Comparison of ENCODE assay signal across 25 mouse cellular contexts in genomic region chr11:84995241-84995640, GRCm38 (mm10). TPM values are rescaled to one million over a fixed set of nuclear protein-coding genes. Genes with fewer than 3 reads are reported as not detected.
DNase-seq lines count a peak whose midpoint lies in the region; ATAC-seq and TF ChIP-seq lines count a peak whose summit lies in the region.
"Had no signal": no experiment of that assay in that cellular context is flagged by ENCODE, and none has a peak within 500 bp of the region (broad histone marks: within the 10 kb centered on the region; RNA-seq: fewer than 3 reads in every experiment).

No protein-coding gene starts in this region.

- H3K4me1 ChIP-seq in midbrain, embryonic 16.5 days (ENCODE audit: control insufficient read depth, insufficient read depth, low read length): no peaks in the 10 kb centered on the region
- H3K4me1 ChIP-seq: forebrain, embryonic 10.5 days; forebrain, embryonic 13.5 days; heart, embryonic 12.5 days; heart, embryonic 15.5 days; hindbrain, embryonic 10.5 days; hindbrain, embryonic 13.5 days had no signal

- 91% methylated on average over 1 of the region's 1 CpGs for WGBS in midbrain, embryonic 16.5 days

- no peak for ATAC-seq in midbrain, embryonic 16.5 days
- ATAC-seq: forebrain, embryonic 13.5 days; forebrain, postnatal 0 days; hindbrain, embryonic 16.5 days had no signal

- no peak overlapping the region for H3K4me3 ChIP-seq in gastrocnemius, adult 2 months
- H3K4me3 ChIP-seq in layer of hippocampus, adult 2 months: no peak overlapping the region
- no peak overlapping the region for H3K4me3 ChIP-seq in midbrain, embryonic 16.5 days (ENCODE audit: low read depth, low read length)
- H3K4me3 ChIP-seq: forebrain, embryonic 10.5 days; forebrain, embryonic 13.5 days; heart, embryonic 12.5 days; heart, embryonic 15.5 days; hindbrain, embryonic 10.5 days; hindbrain, embryonic 13.5 days had no signal

- intact Hi-C loops in gastrocnemius, adult 2 months (cut with DNase I): no loop called here
- intact Hi-C loops in gastrocnemius, postnatal 36 days (cut with DNase I): no loop called here

- no peaks in the 10 kb centered on the region for H3K9me3 ChIP-seq in midbrain, embryonic 16.5 days (replicated peaks; ENCODE audit: control insufficient read depth, low read length, poor library complexity, severe bottlenecking)
- H3K9me3 ChIP-seq: forebrain, embryonic 10.5 days; forebrain, embryonic 13.5 days; G1E; heart, embryonic 12.5 days; heart, embryonic 15.5 days; hindbrain, embryonic 10.5 days; hindbrain, embryonic 13.5 days had no signal

- no peak overlapping the region for H3K9ac ChIP-seq in midbrain, embryonic 16.5 days (ENCODE audit: low read depth, low read length)
- H3K9ac ChIP-seq: forebrain, embryonic 13.5 days; forebrain, postnatal 0 days; heart, embryonic 12.5 days; heart, embryonic 15.5 days; hindbrain, embryonic 13.5 days had no signal

- no peak for DNase-seq in gastrocnemius, adult 2 months
- no peak for DNase-seq in gastrocnemius, postnatal 36 days
- DNase-seq in layer of hippocampus, adult 2 months (ENCODE audit: low spot score in 2 of 2): no peak
- DNase-seq in layer of hippocampus, adult 9-10 months (ENCODE audit: low spot score): no peak
- DNase-seq in thymus, postnatal 4 days: peak; percentile 11
- no peak for DNase-seq in thymus, postnatal 14 days
- no peak for DNase-seq in ovary, postnatal 14 days (ENCODE audit: low spot score)
- DNase-seq: adrenal gland, postnatal 10 days; cerebellum, adult 18-20 months; cerebellum, adult 9-10 months; forebrain, postnatal 0 days; gastrocnemius, postnatal 25 days; heart, postnatal 10 days; heart, postnatal 36 days had no signal

- H3K4me2 ChIP-seq in midbrain, embryonic 16.5 days (ENCODE audit: low read length): no peak overlapping the region
- H3K4me2 ChIP-seq: forebrain, embryonic 13.5 days; heart, embryonic 12.5 days; heart, embryonic 15.5 days; hindbrain, embryonic 13.5 days had no signal

- TF ChIP-seq CTCF in gastrocnemius, adult 2 months (IDR thresholded peaks at IDR 0.05): peak; percentile 50
- peak; percentile 60 for TF ChIP-seq CTCF in layer of hippocampus, adult 2 months (conservative IDR thresholded peaks at IDR 0.05)

- peaks cover 24% of the 10 kb centered on the region for H3K36me3 ChIP-seq in midbrain, embryonic 16.5 days (ENCODE audit: control insufficient read depth, insufficient read depth, low read length)

- H3K27ac ChIP-seq in gastrocnemius, adult 2 months: no peak overlapping the region
- H3K27ac ChIP-seq in layer of hippocampus, adult 2 months: no peak overlapping the region
- no peak overlapping the region for H3K27ac ChIP-seq in midbrain, embryonic 16.5 days (ENCODE audit: low read length)
- H3K27ac ChIP-seq: forebrain, embryonic 10.5 days; forebrain, embryonic 13.5 days; heart, embryonic 15.5 days; hindbrain, embryonic 10.5 days; hindbrain, embryonic 13.5 days had no signal

- H3K27me3 ChIP-seq in midbrain, embryonic 16.5 days (ENCODE audit: control insufficient read depth, insufficient read depth, low read depth, low read length): no peaks in the 10 kb centered on the region
- H3K27me3 ChIP-seq: CH12.LX; forebrain, embryonic 13.5 days; heart, embryonic 12.5 days; heart, embryonic 15.5 days; hindbrain, embryonic 13.5 days had no signal

RNA-seq across cellular contexts. Expression of gene Car4, which starts 37.7 kb away (rescaled TPM):
- 10 to 100 TPM; 10.2 to 13.5 TPM for total RNA-seq in gastrocnemius, adult 2 months (2021)
- total RNA-seq in gastrocnemius, postnatal 36 days (2021): 10 to 100 TPM; 12.9 to 14.6 TPM
- total RNA-seq in layer of hippocampus, adult 2 months (2021): 10 to 100 TPM; 67.0 to 73.9 TPM
- 3.6 and 5.7 TPM in 2 replicates for polyA plus RNA-seq in midbrain, embryonic 16.5 days (2015; fragmentation: Nextera tagmentation; extraction: Ambion mirVana)
- total RNA-seq: CH12.LX; G1E; granulocyte monocyte progenitor cell, adult 5-6 weeks had no signal
- polyA plus RNA-seq: G1E had no signal

Comparison
In these comparisons a context has a peak if more than half of its experiments do, and no peak if none do; other contexts are left out.
1. RNA of gene Car4, which starts 37.7 kb away (total RNA-seq): 67.0 to 73.9 TPM in layer of hippocampus, adult 2 months; 12.9 to 14.6 TPM in gastrocnemius, postnatal 36 days and 10.2 to 13.5 TPM in gastrocnemius, adult 2 months; every median in the first group is over 4 times any median in the second.